Mouse (Mus musculus) neural tube, embryonic 10.5 days (tissue): ENCODE measurements around the gene Nmnat3.

Experiments used
- DNase-seq: peaks from one replicate; pipeline ENCODE4 v3.0.0-alpha.2; 2017; ENCODE audit warnings: low spot score; ENCODE audit errors: extremely low spot score

The Nmnat3 gene

GRCm38 (mm10) chr9:98354919-98355318, 67.7 kb downstream of the Nmnat3 start:
- DNase-seq, result no peak

GRCm38 (mm10) chr9:98361047-98361446, 73.8 kb downstream of the Nmnat3 start:
- no peak for DNase-seq

- no peak for DNase-seq
These were observed 78.8 kb downstream of the Nmnat3 start for GRCm38 (mm10) chr9:98366075-98366474.

- no peak for DNase-seq
These were observed 80.2 kb downstream of the Nmnat3 start for GRCm38 (mm10) chr9:98367333-98367962.

GRCm38 (mm10) chr9:98369707-98370106, 82.5 kb downstream of the Nmnat3 start:
- no peak for DNase-seq

- DNase-seq, result no peak
These were observed 86.1 kb downstream of the Nmnat3 start for GRCm38 (mm10) chr9:98373358-98373757.

- DNase-seq, result no peak
These were observed 87.7 kb downstream of the Nmnat3 start for GRCm38 (mm10) chr9:98374897-98375296.

- no peak for DNase-seq
These were observed 88.3 kb downstream of the Nmnat3 start for GRCm38 (mm10) chr9:98375329-98376170.

- DNase-seq, result no peak
These were observed 92.5 kb downstream of the Nmnat3 start for GRCm38 (mm10) chr9:98379736-98380135.

GRCm38 (mm10) chr9:98380593-98380992, 93.4 kb downstream of the Nmnat3 start:
- no peak for DNase-seq

- DNase-seq, result no peak
These were observed 100.8 kb downstream of the Nmnat3 start for GRCm38 (mm10) chr9:98387741-98388632.

- DNase-seq, result no peak
These were observed 101.4 kb downstream of the Nmnat3 start for GRCm38 (mm10) chr9:98388633-98388965.

- no peak for DNase-seq
These were observed 106.3 kb downstream of the Nmnat3 start for GRCm38 (mm10) chr9:98393496-98393895.

GRCm38 (mm10) chr9:98397211-98397610, 110.0 kb downstream of the Nmnat3 start:
- no peak for DNase-seq

GRCm38 (mm10) chr9:98397866-98398265, 110.6 kb downstream of the Nmnat3 start:
- no peak for DNase-seq

GRCm38 (mm10) chr9:98400185-98400894, 113.1 kb downstream of the Nmnat3 start:
- no peak for DNase-seq

GRCm38 (mm10) chr9:98401611-98402010, 114.4 kb downstream of the Nmnat3 start:
- no peak for DNase-seq

- DNase-seq, result no peak
These were observed 120.5 kb downstream of the Nmnat3 start for GRCm38 (mm10) chr9:98407771-98408170.

- peak; percentile 83 for DNase-seq
These were observed 121.9 kb downstream of the Nmnat3 start for GRCm38 (mm10) chr9:98409137-98409536.

GRCm38 (mm10) chr9:98415427-98415826, 128.2 kb downstream of the Nmnat3 start:
- no peak for DNase-seq

GRCm38 (mm10) chr9:98417919-98418318, 130.7 kb downstream of the Nmnat3 start:
- DNase-seq, result peak; percentile 44
